Mouse (Mus musculus) CH12.LX (cell line): ENCODE results near the gene Mapkapk2. TPM values are rescaled to one million over a fixed set of nuclear protein-coding genes. Genes with fewer than 3 reads are reported as not detected.
A peak's percentile ranks its signal among the peaks of the same experiment; 100 is the strongest.

ENCODE experiments used
- DNase-seq: peaks from one replicate; pipeline ENCODE4 v3.0.0-alpha.2; 2013; ENCODE audit errors: extremely low read depth
- H3K27ac ChIP-seq: 2 replicates; pipeline ENCODE4 v1.5.1; 2012; ENCODE audit warnings: low read depth, mild to moderate bottlenecking, control low read depth, moderate library complexity; ENCODE audit not compliant: insufficient read depth
- H3K27me3 ChIP-seq: replicated peaks from 2 replicates; pipeline ENCODE3; 2012; ENCODE audit warnings: inconsistent platforms
- H3K36me3 ChIP-seq, 2 experiments: replicated peaks in 1 of 2; 2 replicates each; pipeline versions ENCODE3 to v1.6.1; 2012; ENCODE audit warnings: inconsistent platforms in 1 of 2, low read length in 1 of 2, mild to moderate bottlenecking in 1 of 2, mixed read lengths in 1 of 2, moderate library complexity in 1 of 2; ENCODE audit not compliant: control insufficient read depth in 1 of 2, insufficient read depth in 1 of 2
- H3K4me1 ChIP-seq, 2 experiments: 2 replicates each; pipeline ENCODE4 v1.6.1; 2012; ENCODE audit warnings: inconsistent platforms in 1 of 2, moderate library complexity in 1 of 2; ENCODE audit not compliant: insufficient read depth in 2 of 2, control insufficient read depth in 1 of 2
- H3K4me2 ChIP-seq: 2 replicates; pipeline ENCODE4 v1.6.1; 2012; ENCODE audit warnings: low read depth, mild to moderate bottlenecking, control low read depth; ENCODE audit not compliant: poor library complexity, insufficient read depth, severe bottlenecking
- H3K4me3 ChIP-seq, 3 experiments: fragments of 150-350 bp in 1 of 3; sonication (generic) in 1 of 3; replicated peaks in 1 of 3; 2 replicates each; pipeline versions ENCODE3 to v1.5.1; 2011 to 2012; ENCODE audit warnings: low read depth in 2 of 3, low read length in 2 of 3, mild to moderate bottlenecking in 2 of 3, moderate library complexity in 2 of 3, control low read depth in 1 of 3, improper control_type of control experiment in 1 of 3, inconsistent platforms in 1 of 3, mixed read lengths in 1 of 3; ENCODE audit not compliant: poor library complexity in 1 of 3
- H3K79me2 ChIP-seq: replicated peaks from 2 replicates; pipeline ENCODE4 v1.6.1; 2012; ENCODE audit warnings: mild to moderate bottlenecking, moderate library complexity; ENCODE audit not compliant: control insufficient read depth, poor library complexity, insufficient read depth, severe bottlenecking; ENCODE audit errors: extremely low read depth
- H3K9ac ChIP-seq: 2 replicates; pipeline ENCODE4 v1.6.1; 2012; ENCODE audit warnings: low read depth, mild to moderate bottlenecking, control low read depth, moderate library complexity; ENCODE audit not compliant: insufficient read depth
- H3K9me3 ChIP-seq: replicated peaks from 2 replicates; pipeline ENCODE3; 2012; ENCODE audit warnings: low read length, inconsistent platforms, mixed read lengths
- BHLHE40 ChIP-seq: IDR thresholded peaks from 2 replicates; pipeline ENCODE4 v1.6.1; 2011; ENCODE audit warnings: mild to moderate bottlenecking, low read depth, low read length, improper control_type of control experiment
- CHD2 ChIP-seq: IDR thresholded peaks from 2 replicates; pipeline ENCODE4 v1.6.1; 2011; ENCODE audit warnings: low read length, improper control_type of control experiment
- E2F4 ChIP-seq: IDR thresholded peaks from 2 replicates; pipeline ENCODE4 v1.6.1; 2011; ENCODE audit warnings: low read depth, low read length, improper control_type of control experiment; ENCODE audit not compliant: insufficient replicate concordance
- ELF1 ChIP-seq: IDR thresholded peaks from 2 replicates; pipeline ENCODE4 v1.6.1; 2014; ENCODE audit warnings: low read depth, mild to moderate bottlenecking, inconsistent platforms, low read length, improper control_type of control experiment
- JUN ChIP-seq: IDR thresholded peaks from 2 replicates; pipeline ENCODE4 v1.6.1; 2011; ENCODE audit warnings: low read depth, mild to moderate bottlenecking, low read length, improper control_type of control experiment, moderate library complexity; ENCODE audit not compliant: insufficient read depth
- JUND ChIP-seq: conservative IDR thresholded peaks from 2 replicates; pipeline ENCODE4 v1.6.1; 2011; ENCODE audit warnings: low read depth, low read length, improper control_type of control experiment
- MAFK ChIP-seq: IDR thresholded peaks from 2 replicates; pipeline ENCODE4 v1.6.1; 2011; ENCODE audit warnings: low read length, improper control_type of control experiment; ENCODE audit not compliant: insufficient replicate concordance
- MAX ChIP-seq: IDR thresholded peaks from 2 replicates; pipeline ENCODE4 v1.6.1; 2011; ENCODE audit warnings: low read length, improper control_type of control experiment
- MXI1 ChIP-seq: IDR thresholded peaks from 2 replicates; pipeline ENCODE4 v1.6.1; 2011; ENCODE audit warnings: mild to moderate bottlenecking, low read depth, low read length, improper control_type of control experiment
- MYC ChIP-seq: IDR thresholded peaks from 2 replicates; pipeline ENCODE4 v1.6.1; 2011; ENCODE audit warnings: low read depth, mild to moderate bottlenecking, improper control_type of control experiment, low read length
- PAX5 ChIP-seq: IDR thresholded peaks from 2 replicates; pipeline ENCODE4 v1.6.1; 2012; ENCODE audit warnings: low read length, inconsistent platforms, mixed read lengths
- RAD21 ChIP-seq: IDR thresholded peaks from 2 replicates; pipeline ENCODE4 v1.6.1; 2011; ENCODE audit warnings: low read depth, mild to moderate bottlenecking, low read length, improper control_type of control experiment, moderate library complexity
- SMC3 ChIP-seq: IDR thresholded peaks from 2 replicates; pipeline ENCODE4 v1.6.1; 2011; ENCODE audit warnings: low read depth, low read length, improper control_type of control experiment
- ZC3H11A ChIP-seq: IDR thresholded peaks from 2 replicates; pipeline ENCODE4 v1.6.1; 2012; ENCODE audit warnings: low read depth, mild to moderate bottlenecking, inconsistent platforms, low read length, improper control_type of control experiment
- ZKSCAN1 ChIP-seq: IDR thresholded peaks from 2 replicates; pipeline ENCODE4 v1.6.1; 2012; ENCODE audit warnings: low read depth, inconsistent platforms, low read length, improper control_type of control experiment, borderline replicate concordance
- ZNF384 ChIP-seq: IDR thresholded peaks from 2 replicates; pipeline ENCODE4 v1.6.1; 2012; ENCODE audit warnings: low read depth, low read length, improper control_type of control experiment, inconsistent platforms
- dilution Hi-C: fragments of 300-500 bp; cut with MboI; formaldehyde crosslinking; loops from 2 replicates; pipeline ENCODE4 v1.14.3; 2020; ENCODE audit warnings: low sequenced_read_pairs; ENCODE audit not compliant: extremely low pct_unique_long_range_greater_than_20kb, extremely low pct_ligation_motif_present
- in situ Hi-C: fragments of 300-500 bp; cut with MboI; formaldehyde crosslinking; loops from 3 replicates; pipeline ENCODE4 v1.14.3; 2019; ENCODE audit warnings: low sequenced_read_pairs, low pct_ligation_motif_present, low pct_unique_long_range_greater_than_20kb, mixed read lengths
- polyA plus RNA-seq: library from polyadenylated mRNA; unstranded; fragments of >175 nt; gene quantifications from 2 replicates; pipeline ENCODE4 v1.2.1, GENCODE M21; 2012; ENCODE audit warnings: low read depth; ENCODE audit not compliant: insufficient read length
- total RNA-seq, 2 experiments: library from RNA; depleted of rRNA; stranded (reverse); fragments of 300-350 nt in 1 of 2; fragments of >200 nt in 1 of 2; gene quantifications; 2 replicates each; pipeline ENCODE4 v1.2.3; 2012 to 2014

The Mapkapk2 gene
- total and polyA plus RNA-seq, 3 experiments: 55.0 to 63.5 (median 62.9) TPM

GRCm38 (mm10) chr1:131058431-131058830 lies 39.2 kb downstream of the Mapkapk2 start:
- Histone ChIP-seq H3K27me3 (no peaks in the 10 kb centered on the region), H3K4me2 (no peak overlapping the region), H3K9me3 (no peaks in the 10 kb centered on the region), H3K36me3 (peaks cover 32 to 56% of the 10 kb centered on the region in 2 experiments), H3K4me3 (no peak overlapping the region), H3K9ac (no peak overlapping the region), H3K79me2 (0 out of 2 replicates have a peak, but pooled peaks cover 2% of the 10 kb centered on the region), H3K27ac (no peak overlapping the region), H3K4me1 (peaks cover 10 to 64% of the 10 kb centered on the region in 2 experiments)
- no peak for DNase-seq
- dilution Hi-C loops (no loop called here), in situ Hi-C loops (loop anchor here (10.0 kb wide), 2 partner anchors 344 to 514 kb away; partner anchors contain the start of genes Gm29427 and Yod1)
- no peak for TF ChIP-seq MAFK
- TF ChIP-seq ZNF384: 0 out of 2 replicates have a peak, but pooled peaks have one; percentile 7

GRCm38 (mm10) chr1:131054251-131054650 lies 43.4 kb downstream of the Mapkapk2 start:
- H3K4me3 ChIP-seq: no peak overlapping the region
- H3K27ac ChIP-seq: no peak overlapping the region
- H3K27me3 ChIP-seq: no peaks in the 10 kb centered on the region
- peaks cover 32 to 52% of the 10 kb centered on the region in 2 experiments for H3K36me3 ChIP-seq
- in situ Hi-C loops: loop anchor here (5.0 to 10.0 kb wide), 5 partner anchors 67 to 509 kb away; partner anchors contain the start of genes Gm29427 and Yod1
- H3K4me2 ChIP-seq: no peak overlapping the region
- no peaks in the 10 kb centered on the region for H3K9me3 ChIP-seq
- TF ChIP-seq SMC3 (no peak), JUND (no peak), E2F4 (no peak), MAFK (no peak), RAD21 (no peak), MXI1 (no peak), MAX (no peak), ELF1 (no peak), ZC3H11A (no peak), ZKSCAN1 (no peak), PAX5 (no peak), CHD2 (no peak), JUN (no peak), MYC (no peak), BHLHE40 (no peak)
- H3K9ac ChIP-seq: no peak overlapping the region
- dilution Hi-C loops: no loop called here
- 0 out of 2 replicates have a peak, but pooled peaks cover 2% of the 10 kb centered on the region for H3K79me2 ChIP-seq
- no peak for DNase-seq
- peaks cover 28 to 66% of the 10 kb centered on the region in 2 experiments for H3K4me1 ChIP-seq
